Mouse (Mus musculus) heart, adult 9 months (tissue): Measurements from ENCODE around the gene Prnd.

Experiments used
- DNase-seq, 2 experiments: peaks; one replicate each; pipeline ENCODE4 v3.0.0; 2022; ENCODE audit warnings: low spot score in 2 of 2

Prnd gene

DNA sequence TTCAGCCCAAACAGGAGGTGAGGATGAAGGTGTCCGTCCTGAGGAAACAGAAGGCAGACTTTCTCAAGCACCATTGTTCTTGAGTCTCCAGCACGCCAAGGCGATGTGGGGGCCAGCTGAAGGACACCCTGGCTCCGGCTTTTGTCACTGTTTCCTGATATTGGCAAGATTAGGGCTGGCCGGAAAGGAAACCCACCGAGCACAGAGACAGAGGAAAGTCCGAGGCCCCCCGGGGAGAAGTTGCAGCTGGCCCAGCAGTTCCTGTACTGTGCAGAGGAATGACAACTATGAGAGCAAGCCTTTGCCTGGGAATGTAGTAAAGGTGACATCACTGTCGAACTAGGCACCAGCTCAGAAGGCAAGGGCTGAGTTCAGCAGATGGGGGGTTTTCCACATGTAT, 30.2 kb downstream of the Prnd start:
- peak; percentile 36 to 77 for DNase-seq

DNA sequence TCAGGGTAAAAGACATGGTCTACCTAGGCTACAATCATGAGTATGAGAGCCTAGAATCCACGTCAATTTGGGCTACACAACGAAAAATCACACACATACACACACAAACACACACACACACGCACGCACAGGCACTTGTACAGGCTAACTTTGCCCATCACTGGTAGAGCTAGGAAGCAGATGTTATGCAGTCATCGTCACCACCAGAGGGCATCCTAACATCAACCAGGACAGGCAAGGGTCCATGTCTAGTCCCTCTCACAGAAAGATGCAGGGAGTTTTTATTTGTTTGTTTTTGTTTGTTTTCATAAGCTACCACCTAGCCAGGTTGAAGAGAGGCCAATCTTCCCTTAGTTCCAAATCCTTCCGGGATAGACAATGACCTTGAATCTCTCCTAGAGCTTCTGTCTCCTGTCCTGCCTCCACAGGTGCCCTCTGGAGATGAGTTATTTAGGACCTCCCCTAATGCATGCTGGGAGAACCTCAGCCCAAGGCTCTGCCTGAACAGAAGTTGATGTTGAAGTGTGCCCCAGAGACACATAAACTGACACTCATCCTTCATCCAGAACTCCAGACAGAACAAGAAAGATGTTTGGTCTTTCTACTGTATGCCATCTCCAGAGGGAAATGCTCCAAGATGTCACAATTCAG, 32.0 kb downstream of the Prnd start:
- peak in 1 of 2 experiments; percentile 56 for DNase-seq

GRCm38 (mm10) chr2:131987950-131988349, 37.3 kb downstream of the Prnd start:
- DNase-seq = no peak

GRCm38 (mm10) chr2:131988550-131988949, 37.9 kb downstream of the Prnd start:
- no peak for DNase-seq

DNA sequence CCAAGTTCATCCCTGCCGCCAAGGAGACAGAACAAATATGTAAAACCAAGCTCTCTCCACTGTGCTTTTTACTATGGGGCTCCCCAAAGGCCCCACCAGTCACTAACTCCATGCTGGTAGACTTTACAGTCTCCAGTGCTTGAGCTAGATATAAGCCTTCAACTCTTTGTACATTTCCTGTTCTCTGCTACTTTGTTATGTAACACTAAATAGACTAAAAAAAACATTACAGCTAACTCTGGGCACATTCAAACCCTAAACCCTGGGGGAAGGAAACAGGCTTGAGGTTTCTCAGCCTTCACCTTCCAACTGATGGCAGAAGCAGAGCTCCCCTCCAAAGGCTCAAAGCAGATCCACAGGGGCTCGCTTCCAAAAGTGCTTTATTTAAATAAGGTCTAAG, 41.8 kb downstream of the Prnd start:
- DNase-seq = no peak

- no peak for DNase-seq
These were observed 42.5 kb downstream of the Prnd start for GRCm38 (mm10) chr2:131993151-131993550.

- DNase-seq = no peak
These were observed 43.0 kb downstream of the Prnd start for GRCm38 (mm10) chr2:131993563-131994088.

DNA sequence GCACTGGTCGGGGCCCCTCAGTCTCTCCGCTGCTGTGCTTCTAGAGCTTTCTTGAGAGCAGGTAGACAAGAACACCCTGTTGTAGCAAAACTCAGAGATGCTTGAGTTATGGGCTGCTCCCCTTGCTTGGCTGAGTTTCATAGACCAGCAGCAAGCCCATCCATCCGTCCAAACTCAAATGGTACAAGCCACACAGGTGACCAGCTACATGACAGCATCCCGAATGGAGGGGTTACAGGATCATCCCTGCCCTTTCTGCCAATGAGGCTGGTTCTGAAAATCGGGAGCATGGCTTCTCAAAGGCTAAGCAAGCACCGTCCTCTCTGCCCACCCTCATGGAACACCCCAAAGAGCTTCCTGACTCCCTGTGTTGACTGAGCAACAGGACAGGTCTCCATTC, 44.3 kb downstream of the Prnd start:
- no peak for DNase-seq

- DNase-seq = no peak
These were observed 45.1 kb downstream of the Prnd start for GRCm38 (mm10) chr2:131995742-131996141.

- DNase-seq = no peak
These were observed 45.7 kb downstream of the Prnd start for GRCm38 (mm10) chr2:131996369-131996768.

DNA sequence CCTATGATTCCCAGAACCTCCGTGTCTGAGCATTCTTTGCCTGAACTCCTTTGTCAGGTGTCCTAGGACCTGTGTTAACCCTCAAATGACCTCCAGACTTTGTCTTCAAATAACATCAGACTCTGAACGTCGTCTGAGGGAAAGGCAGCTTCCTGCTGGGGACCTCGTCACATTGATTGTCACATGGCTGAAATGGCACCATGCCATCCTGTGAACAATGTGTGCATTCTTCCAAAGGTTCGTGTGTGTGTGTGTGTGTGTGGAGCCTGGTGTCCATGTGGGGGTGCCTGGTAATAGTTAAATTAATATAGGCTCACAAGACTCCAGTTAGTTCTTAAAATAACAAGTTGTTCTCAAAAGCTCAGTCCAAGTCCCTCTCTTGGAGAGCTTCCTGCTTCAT, 46.7 kb downstream of the Prnd start:
- no peak for DNase-seq

DNA sequence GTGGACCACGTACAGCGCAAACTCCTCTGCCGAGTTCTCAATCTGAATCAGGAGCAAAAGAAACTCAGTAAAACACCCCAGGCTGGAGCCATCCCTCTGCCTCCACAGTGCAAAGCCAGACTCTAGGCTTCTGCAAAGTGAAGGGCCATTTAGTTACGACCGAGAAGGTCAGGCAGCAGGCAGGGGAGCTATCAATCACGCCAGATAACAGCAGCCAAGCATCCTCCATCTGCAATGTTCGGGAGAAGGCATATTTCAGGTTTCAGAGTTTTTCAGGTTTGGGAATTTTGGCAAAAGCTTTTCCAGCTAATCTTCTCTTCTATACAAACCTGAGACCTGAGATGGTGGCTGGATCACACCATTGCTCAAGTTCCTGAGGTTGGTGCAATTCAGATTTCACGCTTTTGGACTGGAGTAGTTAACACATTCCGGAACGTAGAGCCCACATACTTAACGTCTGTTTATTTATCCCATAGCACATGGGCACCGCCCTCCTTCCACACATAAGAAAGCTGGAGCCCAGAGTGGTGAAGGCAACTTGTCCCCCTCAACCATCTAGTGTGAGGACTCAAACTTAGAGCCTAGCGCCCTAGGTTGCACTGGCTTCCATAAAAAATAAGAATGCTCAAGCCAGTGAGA, 51.2 kb downstream of the Prnd start:
- DNase-seq = no peak

DNA sequence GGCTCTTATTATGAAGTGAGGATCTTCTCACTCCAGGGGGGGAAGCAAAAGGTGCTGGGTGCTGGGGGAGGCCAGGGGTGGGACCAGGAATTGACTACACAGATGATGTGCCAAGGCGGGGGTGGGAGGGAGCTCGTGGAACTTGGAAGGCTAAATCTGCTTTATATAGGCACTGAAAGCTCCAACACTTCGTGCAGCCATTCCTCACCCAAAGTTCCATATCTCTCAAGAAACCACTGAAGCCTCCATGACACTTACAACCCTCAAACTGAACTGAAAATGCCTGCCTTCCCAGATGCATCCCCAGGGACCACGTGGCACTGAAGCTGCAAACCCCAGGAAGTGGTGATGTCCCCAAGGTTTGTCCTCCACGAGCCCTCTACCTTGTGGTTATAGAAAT, 53.3 kb downstream of the Prnd start:
- DNase-seq = no peak

DNA sequence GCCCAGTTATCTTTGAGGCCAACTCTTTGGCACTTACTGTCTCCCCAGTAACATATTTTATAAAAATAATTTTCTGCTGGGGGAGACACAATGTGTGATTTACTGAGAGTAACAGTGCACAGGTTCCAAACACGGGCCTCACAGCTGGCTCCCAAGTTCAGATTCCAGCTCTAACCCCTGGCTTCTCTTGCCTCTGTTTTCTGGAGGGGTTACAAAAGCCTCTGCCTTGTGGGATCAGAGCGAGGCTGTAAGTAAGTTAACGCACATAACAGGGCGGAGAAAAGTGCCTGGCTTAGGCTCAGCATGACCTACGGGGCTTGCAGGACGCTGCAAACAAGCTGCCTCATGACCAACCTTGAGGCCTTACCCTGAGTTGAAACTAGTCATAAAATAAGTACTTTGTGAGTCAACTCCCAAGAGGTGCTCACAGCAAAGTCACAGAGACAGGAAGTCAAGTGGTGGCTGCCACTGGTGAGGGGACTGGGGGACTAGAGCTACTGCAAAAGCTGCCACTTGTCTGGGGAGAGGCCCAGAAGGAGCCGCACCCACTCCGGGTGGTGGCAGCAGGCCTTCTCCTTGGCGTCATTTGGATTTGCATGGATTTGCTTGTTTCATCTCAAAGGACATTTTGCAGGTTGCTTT, 54.0 kb downstream of the Prnd start:
- DNase-seq = no peak

- no peak for DNase-seq
These were observed 54.8 kb downstream of the Prnd start for GRCm38 (mm10) chr2:132005445-132005844.
